Mouse (Mus musculus) stomach, embryonic 15.5 days (tissue): ENCODE results near the gene Pon2. TPM values are rescaled to one million over a fixed set of nuclear protein-coding genes. Genes with fewer than 3 reads are reported as not detected.

Source experiments
- ATAC-seq: fragments of 200-750 bp; cut with Nextera tagmentation; 2 replicates; pipeline ENCODE4 v1.8.0; 2017; ENCODE audit warnings: low read depth, moderate number of reproducible peaks, moderate TSS enrichment; ENCODE audit not compliant: insufficient read depth, low FRiP score
- H3K27ac ChIP-seq: fragments of 300-500 bp; sonication (generic); 2 replicates; pipeline ENCODE4 v1.5.1; 2015; ENCODE audit warnings: mild to moderate bottlenecking, inconsistent platforms
- H3K27me3 ChIP-seq: fragments of 300-500 bp; sonication (generic); replicated peaks from 2 replicates; pipeline ENCODE4 v1.6.1; 2015; ENCODE audit warnings: inconsistent platforms
- H3K36me3 ChIP-seq: fragments of 300-500 bp; sonication (generic); 2 replicates; pipeline ENCODE4 v1.6.1; 2015; ENCODE audit warnings: inconsistent platforms
- H3K4me1 ChIP-seq: fragments of 300-500 bp; sonication (generic); 2 replicates; pipeline ENCODE4 v1.6.1; 2015; ENCODE audit warnings: inconsistent platforms
- H3K4me2 ChIP-seq: fragments of 300-500 bp; sonication (generic); 2 replicates; pipeline ENCODE4 v1.6.1; 2015; ENCODE audit warnings: mild to moderate bottlenecking, inconsistent platforms
- H3K4me3 ChIP-seq: fragments of 300-500 bp; sonication (generic); replicated peaks from 2 replicates; pipeline ENCODE4 v1.5.1; 2015; ENCODE audit warnings: inconsistent platforms
- H3K9ac ChIP-seq: fragments of 300-500 bp; sonication (generic); 2 replicates; pipeline ENCODE4 v1.6.1; 2015; ENCODE audit warnings: inconsistent platforms
- H3K9me3 ChIP-seq: fragments of 300-500 bp; sonication (generic); 2 replicates; pipeline ENCODE4 v1.6.1; 2016; ENCODE audit warnings: inconsistent platforms
- WGBS: fragments of 180-500 bp; shearing (Covaris S2); methylation state at CpG from one replicate; pipeline ENCODE4 v1.1.7; 2015; 5-methylcytosine and 5-hydroxymethylcytosine counted together
- polyA plus RNA-seq: library from polyadenylated mRNA; unstranded; fragments of >200 nt; fragmentation: Nextera tagmentation; extraction: Ambion mirVana; gene quantifications from 2 replicates; pipeline ENCODE4 v1.2.1, GENCODE M21; 2015

The Pon2 gene
- polyA plus RNA-seq, 1 experiment from 2014 or later = 57.8 TPM

DNA sequence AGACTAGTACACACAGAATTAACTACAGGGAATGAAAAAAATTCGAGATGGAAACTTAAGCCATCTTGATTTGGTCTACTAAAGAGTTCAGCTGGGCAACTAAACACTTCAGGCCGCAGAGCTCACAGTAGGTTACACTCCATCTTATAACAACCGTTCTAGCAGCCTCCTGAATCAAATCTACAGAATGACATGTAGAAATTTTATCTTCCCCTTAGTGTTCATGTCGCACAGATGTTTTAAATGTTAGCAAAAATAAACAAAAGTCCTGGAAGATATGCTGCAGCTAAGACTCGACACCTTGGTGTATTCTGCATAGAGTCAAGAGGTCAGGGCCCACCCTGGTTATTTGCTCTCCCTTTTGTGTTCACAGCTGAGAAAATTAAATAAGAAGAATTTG is 10.3 kb downstream of the Pon2 start:
- Histone ChIP-seq H3K4me1 (peaks cover 7% of the 10 kb centered on the region; the same call in 1 of the 2 replicates), H3K9ac (no peak overlapping the region), H3K27me3 (no peaks in the 10 kb centered on the region), H3K4me3 (no peak overlapping the region), H3K9me3 (no peaks in the 10 kb centered on the region), H3K27ac (peak overlapping the region; percentile 40; the same call in 1 of the 2 replicates), H3K36me3 (0 out of 2 replicates have a peak, but pooled peaks cover 3% of the 10 kb centered on the region), H3K4me2 (no peak overlapping the region)
- WGBS = 37% methylated on average over 5 of the region's 5 CpGs
- ATAC-seq = no peak

DNA sequence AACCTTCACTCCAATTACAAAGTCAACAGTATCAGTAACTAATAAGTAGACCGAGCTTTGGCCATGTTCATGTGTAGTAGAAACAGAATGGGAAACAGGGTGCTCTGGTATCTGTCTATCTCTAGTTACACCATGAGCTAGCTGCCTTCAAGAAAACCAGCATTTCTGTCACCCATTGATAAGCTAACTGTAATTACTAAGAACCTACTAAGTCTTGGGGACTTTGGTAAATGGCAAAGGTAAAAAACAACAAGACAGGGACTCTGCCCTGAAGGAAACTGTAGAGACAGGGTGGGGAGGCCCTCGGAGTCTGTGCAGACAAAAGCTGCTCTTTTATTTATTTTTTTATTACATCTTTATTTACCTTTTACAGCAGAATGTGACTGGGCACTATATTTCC is 10.9 kb downstream of the Pon2 start:
- WGBS = 67% methylated on average over 2 of the region's 2 CpGs
- ATAC-seq = peak; percentile 80
- 0 out of 2 replicates have a peak, but pooled peaks cover 2% of the 10 kb centered on the region for H3K36me3 ChIP-seq
- peaks cover 7% of the 10 kb centered on the region; the same call in 1 of the 2 replicates for H3K4me1 ChIP-seq
- H3K4me2 ChIP-seq = no peak overlapping the region
- H3K4me3 ChIP-seq = no peak overlapping the region
- no peaks in the 10 kb centered on the region for H3K27me3 ChIP-seq
- no peaks in the 10 kb centered on the region for H3K9me3 ChIP-seq
- H3K27ac ChIP-seq = no peak overlapping the region; the same call in 1 of the 2 replicates
- no peak overlapping the region for H3K9ac ChIP-seq

- no peak overlapping the region for H3K9ac ChIP-seq
- no peak for ATAC-seq
- H3K27me3 ChIP-seq = no peaks in the 10 kb centered on the region
- 0 out of 2 replicates have a peak, but pooled peaks cover under 1% of the 10 kb centered on the region for H3K36me3 ChIP-seq
- 77% methylated on average over 7 of the region's 7 CpGs for WGBS
- no peaks in the 10 kb centered on the region for H3K4me1 ChIP-seq
- no peak overlapping the region for H3K4me3 ChIP-seq
- no peak overlapping the region for H3K27ac ChIP-seq
- H3K4me2 ChIP-seq = no peak overlapping the region
- H3K9me3 ChIP-seq = no peaks in the 10 kb centered on the region
These were observed 15.8 kb downstream of the Pon2 start for GRCm38 (mm10) chr6:5282418-5282817.

- Histone ChIP-seq H3K27ac (no peak overlapping the region), H3K4me1 (no peaks in the 10 kb centered on the region), H3K27me3 (no peaks in the 10 kb centered on the region), H3K9ac (no peak overlapping the region), H3K9me3 (no peaks in the 10 kb centered on the region), H3K36me3 (peaks cover 6% of the 10 kb centered on the region), H3K4me2 (no peak overlapping the region), H3K4me3 (no peak overlapping the region)
- 60% methylated on average over 6 of the region's 6 CpGs for WGBS
- no peak for ATAC-seq
These were observed 17.5 kb downstream of the Pon2 start for GRCm38 (mm10) chr6:5280576-5281305.

GRCm38 (mm10) chr6:5277972-5278371 is 20.3 kb downstream of the Pon2 start:
- Histone ChIP-seq H3K4me2 (no peak overlapping the region), H3K4me1 (no peaks in the 10 kb centered on the region), H3K9me3 (no peaks in the 10 kb centered on the region), H3K27me3 (no peaks in the 10 kb centered on the region), H3K27ac (no peak overlapping the region), H3K36me3 (peaks cover 6% of the 10 kb centered on the region), H3K4me3 (no peak overlapping the region), H3K9ac (no peak overlapping the region)
- 33% methylated on average over 5 of the region's 5 CpGs for WGBS
- ATAC-seq = no peak

- no peak overlapping the region for H3K27ac ChIP-seq
- no peak overlapping the region for H3K9ac ChIP-seq
- no peaks in the 10 kb centered on the region for H3K27me3 ChIP-seq
- ATAC-seq = no peak
- WGBS = 83% methylated on average over 6 of the region's 6 CpGs
- no peak overlapping the region for H3K4me3 ChIP-seq
- no peaks in the 10 kb centered on the region for H3K9me3 ChIP-seq
- no peaks in the 10 kb centered on the region for H3K4me1 ChIP-seq
- H3K4me2 ChIP-seq = no peak overlapping the region
- H3K36me3 ChIP-seq = no peaks in the 10 kb centered on the region
These were observed 28.6 kb downstream of the Pon2 start for GRCm38 (mm10) chr6:5269641-5270040.

DNA sequence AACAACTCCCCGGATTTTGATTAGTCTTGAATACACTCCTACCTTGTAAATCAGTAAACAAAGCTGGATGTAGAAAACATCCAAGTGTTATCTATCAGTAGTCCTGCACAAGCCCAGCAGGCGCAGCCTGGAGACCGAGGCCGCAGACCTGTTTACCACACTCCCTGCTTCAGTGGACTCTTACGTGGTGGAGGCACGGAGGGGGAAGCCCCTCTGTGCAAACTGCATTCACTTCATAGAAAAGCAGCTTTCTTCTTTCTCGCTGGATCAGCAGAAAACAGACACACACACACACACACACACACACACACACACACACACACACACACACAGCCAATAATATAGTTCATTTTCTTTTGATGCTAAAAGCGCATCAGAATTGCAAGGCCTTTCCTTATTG is 33.5 kb downstream of the Pon2 start:
- no peak overlapping the region for H3K4me3 ChIP-seq
- no peak overlapping the region for H3K9ac ChIP-seq
- no peaks in the 10 kb centered on the region for H3K27me3 ChIP-seq
- no peaks in the 10 kb centered on the region for H3K9me3 ChIP-seq
- H3K27ac ChIP-seq = no peak overlapping the region
- H3K4me1 ChIP-seq = no peaks in the 10 kb centered on the region
- ATAC-seq = no peak
- no peak overlapping the region for H3K4me2 ChIP-seq
- WGBS = 78% methylated on average over 8 of the region's 8 CpGs
- H3K36me3 ChIP-seq = 0 out of 2 replicates have a peak, but pooled peaks cover 3% of the 10 kb centered on the region

GRCm38 (mm10) chr6:5263250-5263999 is 34.8 kb downstream of the Pon2 start:
- Histone ChIP-seq H3K4me1 (no peaks in the 10 kb centered on the region), H3K36me3 (0 out of 2 replicates have a peak, but pooled peaks cover 3% of the 10 kb centered on the region), H3K9ac (no peak overlapping the region), H3K9me3 (no peaks in the 10 kb centered on the region), H3K4me2 (no peak overlapping the region), H3K27ac (no peak overlapping the region), H3K4me3 (no peak overlapping the region), H3K27me3 (no peaks in the 10 kb centered on the region)
- 66% methylated on average over 8 of the region's 8 CpGs for WGBS
- no peak for ATAC-seq

DNA sequence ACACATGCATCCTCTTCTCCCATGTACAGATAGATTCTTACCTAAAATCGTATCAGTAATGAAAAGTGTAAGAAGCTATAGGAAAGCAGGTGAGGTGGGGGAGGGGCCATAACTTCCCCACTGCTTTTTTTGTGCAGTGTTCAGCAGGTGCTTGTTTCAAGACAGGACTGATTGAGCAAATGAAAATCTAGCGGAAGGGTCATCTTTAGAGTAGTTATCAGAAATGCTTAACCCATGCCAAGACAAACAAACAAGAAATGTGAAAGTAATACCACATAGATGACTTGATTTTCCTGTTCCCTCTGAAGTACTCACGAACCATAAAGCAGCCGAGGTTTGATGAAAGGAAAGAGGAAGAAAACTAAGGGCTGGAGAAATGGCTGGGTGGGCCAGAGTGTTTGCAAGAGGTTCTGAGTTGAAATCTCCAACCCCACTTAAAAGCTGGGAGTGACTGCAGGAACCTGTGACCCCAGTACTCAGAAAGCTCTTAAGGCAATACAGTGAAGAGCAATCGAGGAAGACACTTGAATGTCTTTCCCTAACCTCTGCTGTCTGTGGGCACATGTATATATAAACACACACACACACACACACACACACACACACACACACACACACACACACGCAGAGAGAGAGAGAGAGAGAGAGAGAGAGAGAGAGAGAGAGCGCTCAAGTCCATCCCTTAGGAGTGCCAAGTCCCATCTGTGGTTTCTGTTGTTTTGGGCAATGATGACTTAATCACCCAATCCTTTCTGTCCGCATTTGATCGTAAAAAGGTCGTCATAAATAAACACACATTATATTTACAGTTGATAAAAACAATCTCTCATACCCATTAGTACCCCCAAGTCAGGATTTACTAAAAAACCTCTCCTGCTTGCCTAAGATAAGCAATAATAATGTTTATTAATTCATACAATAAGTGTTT is 35.7 kb downstream of the Pon2 start:
- H3K9me3 ChIP-seq = no peaks in the 10 kb centered on the region
- no peak overlapping the region for H3K4me3 ChIP-seq
- H3K27ac ChIP-seq = no peak overlapping the region
- no peak for ATAC-seq
- H3K9ac ChIP-seq = no peak overlapping the region
- no peaks in the 10 kb centered on the region for H3K4me1 ChIP-seq
- H3K27me3 ChIP-seq = no peaks in the 10 kb centered on the region
- WGBS = 64% methylated on average over 9 of the region's 10 CpGs
- H3K36me3 ChIP-seq = 0 out of 2 replicates have a peak, but pooled peaks cover 3% of the 10 kb centered on the region
- no peak overlapping the region for H3K4me2 ChIP-seq

DNA sequence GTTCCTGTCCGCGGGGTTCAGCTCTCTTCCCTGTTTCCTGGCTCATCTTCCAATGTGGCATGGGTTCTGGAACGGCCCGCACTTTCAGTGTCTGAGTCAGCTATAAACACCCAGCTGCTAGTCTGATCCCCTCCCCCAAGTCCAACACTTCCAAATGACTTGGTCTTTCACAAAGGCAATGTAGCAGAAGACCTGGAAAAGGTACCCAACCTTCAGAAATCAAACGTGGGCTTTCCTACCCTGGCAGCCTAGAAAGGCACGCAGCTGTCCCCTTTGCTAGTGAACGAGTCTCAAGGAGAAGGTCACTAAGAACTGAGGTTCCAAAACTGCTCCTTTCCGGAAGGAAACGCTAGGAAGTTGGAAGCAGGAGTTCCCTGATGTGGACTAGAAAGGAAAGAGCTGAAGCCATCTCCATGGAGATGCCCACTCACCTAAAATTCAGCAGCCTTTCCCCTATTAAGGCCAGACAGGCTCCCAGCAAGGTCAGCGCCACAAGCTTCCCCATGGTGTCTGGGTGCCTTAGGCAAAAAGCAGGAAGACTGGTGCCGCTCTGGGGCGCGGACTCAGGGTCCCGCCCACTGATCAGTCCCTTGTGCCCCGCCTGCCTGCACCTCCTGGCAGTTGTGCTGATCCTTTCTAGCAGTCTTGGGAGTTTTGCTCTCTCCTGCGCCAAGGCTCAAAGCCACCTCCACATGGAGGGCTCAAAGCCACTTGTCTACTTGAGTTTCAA is 42.4 kb downstream of the Pon2 start, which contains the start of gene Pon3:
Pon3 (minus strand) TSS at position 565 of the 730 bp plus-strand sequence.
- peak; percentile 96 for ATAC-seq
- Histone ChIP-seq H3K4me3 (peak within 1 kb of the TSS; percentile 42), H3K36me3 (no peaks in the 10 kb centered on the region), H3K9me3 (no peaks in the 10 kb centered on the region), H3K4me1 (peaks cover 5% of the 10 kb centered on the region; the same call in 1 of the 2 replicates), H3K27ac (no peak within 1 kb of the TSS), H3K27me3 (no peaks in the 10 kb centered on the region), H3K4me2 (peak within 1 kb of the TSS; percentile 71), H3K9ac (peak within 1 kb of the TSS; percentile 31; the same call in 1 of the 2 replicates)
- WGBS = 5% methylated on average over 16 of the region's 16 CpGs

DNA sequence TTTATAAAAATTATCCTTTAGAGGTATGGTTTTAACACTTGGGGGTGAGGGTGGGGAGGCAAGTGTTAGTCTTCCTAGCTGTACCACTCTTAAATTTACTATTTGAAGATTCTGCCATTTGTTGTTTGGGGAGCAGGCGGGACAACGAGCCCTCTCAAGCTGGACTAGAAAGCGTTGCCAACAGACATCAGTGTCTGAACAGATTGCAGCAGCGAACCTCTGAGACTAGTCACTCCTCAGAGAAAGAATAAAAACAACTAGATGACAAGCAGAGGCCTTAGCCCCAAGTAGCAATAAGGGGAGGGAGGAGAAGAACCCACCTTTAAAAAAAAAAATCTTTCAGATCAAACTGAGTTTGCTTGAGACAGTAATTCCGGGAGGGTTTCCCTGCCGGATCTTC is 43.0 kb downstream of the Pon2 start:
- Histone ChIP-seq H3K27me3 (no peaks in the 10 kb centered on the region), H3K27ac (no peak overlapping the region), H3K4me1 (peaks cover 5% of the 10 kb centered on the region; the same call in 1 of the 2 replicates), H3K4me3 (peak overlapping the region; percentile 42), H3K4me2 (peak overlapping the region; percentile 71), H3K9me3 (no peaks in the 10 kb centered on the region), H3K36me3 (no peaks in the 10 kb centered on the region), H3K9ac (no peak overlapping the region; the same call in 1 of the 2 replicates)
- 49% methylated on average over 6 of the region's 6 CpGs for WGBS
- no peak for ATAC-seq
